Mouse (Mus musculus) natural killer cell, adult 2 months (primary cell): ENCODE results near the gene Efcab11.
"Not testable (repeated sequence)": the region's sequence is repeated elsewhere in the genome, so short reads cannot be mapped to it uniquely, and the experiment has no call there.

Source experiments
- DNase-seq, 2 experiments: peaks; one replicate each; pipeline ENCODE4 v3.0.0; 2022; ENCODE audit warnings: low spot score in 2 of 2

Gene Efcab11

DNA sequence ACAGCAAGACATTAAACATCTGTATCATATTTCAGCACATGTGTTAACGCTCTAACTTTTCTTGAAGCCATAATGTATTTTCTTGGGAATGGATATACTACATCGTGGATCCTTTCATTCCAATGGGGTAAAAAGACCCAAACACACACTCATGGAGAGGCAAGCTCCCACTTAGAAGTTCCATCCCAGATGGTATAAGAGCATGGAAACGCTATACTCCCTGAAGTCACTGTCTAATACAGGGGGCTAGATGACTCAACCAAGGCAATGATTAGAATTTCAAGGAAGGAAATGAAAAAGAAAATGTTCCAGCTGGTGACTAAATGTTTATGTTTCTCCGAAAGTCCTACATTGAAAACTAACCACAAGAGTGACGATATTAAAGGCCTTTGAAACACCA is 76.3 kb downstream of the Efcab11 start:
- DNase-seq: no peak

GRCm38 (mm10) chr12:99806741-99807140 is 77.5 kb downstream of the Efcab11 start:
- DNase-seq: not testable (repeated sequence)

GRCm38 (mm10) chr12:99795921-99796320 is 88.3 kb downstream of the Efcab11 start:
- DNase-seq: peak in 1 of 2 experiments; percentile 32

DNA sequence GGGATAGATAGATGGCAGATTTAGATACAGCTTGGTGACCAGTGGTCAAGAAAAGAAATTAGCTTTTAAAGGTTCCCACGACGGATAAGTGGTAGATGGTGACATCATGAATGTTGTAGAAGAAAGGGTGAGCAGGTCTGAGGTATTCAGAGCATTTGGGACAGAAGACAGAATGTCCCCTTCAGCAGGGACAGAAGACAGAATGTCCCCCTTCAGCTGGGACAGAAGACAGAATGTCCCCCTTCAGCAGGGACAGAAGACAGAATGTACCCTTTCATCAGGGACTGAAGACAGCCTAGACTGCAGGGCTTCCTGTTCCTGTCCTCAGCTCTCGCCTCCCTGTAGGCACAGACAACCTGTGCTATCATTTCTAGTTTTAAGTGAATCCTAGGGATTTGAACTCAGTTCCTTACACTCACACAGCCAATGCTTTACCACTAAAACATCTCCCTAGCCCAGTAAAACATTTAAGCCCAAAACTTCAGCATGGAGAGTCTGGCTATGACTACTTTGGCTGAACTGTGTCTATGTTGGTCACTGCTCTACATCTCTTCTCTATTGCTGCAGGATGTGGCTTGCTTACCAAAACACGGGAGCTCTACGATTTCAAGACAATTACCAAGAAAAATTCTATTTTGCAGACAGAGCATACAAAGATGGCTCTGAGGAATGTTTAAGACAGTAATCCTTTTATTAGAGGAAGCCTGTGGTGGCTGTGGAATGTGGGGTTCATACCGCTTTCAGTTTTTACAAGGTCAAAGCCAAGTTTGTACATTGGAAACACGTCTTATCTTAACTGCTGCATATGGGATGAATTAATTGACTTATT is 89.2 kb downstream of the Efcab11 start:
- DNase-seq: no peak

DNA sequence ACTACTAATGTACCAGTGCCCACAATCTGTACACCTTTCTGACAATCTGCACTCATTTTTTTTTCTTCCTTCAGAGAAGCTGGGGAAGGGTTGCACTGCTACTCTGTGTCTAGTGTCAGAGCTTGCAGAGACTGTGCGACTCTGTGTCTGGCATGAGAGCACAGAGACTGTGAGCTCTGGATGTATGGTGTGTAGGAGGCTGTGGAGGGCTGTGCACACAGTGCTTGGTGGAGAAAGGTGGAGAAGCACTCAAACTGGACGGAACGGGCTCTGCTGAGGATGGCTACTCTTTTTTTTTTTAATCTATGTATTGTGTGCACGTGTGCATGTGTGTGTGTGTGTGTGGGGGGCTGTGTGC is 90.1 kb downstream of the Efcab11 start:
- DNase-seq: no peak

GRCm38 (mm10) chr12:99793465-99794157 is 90.6 kb downstream of the Efcab11 start:
- no peak for DNase-seq

- DNase-seq: peak in 1 of 2 experiments; percentile 75
Measured at GRCm38 (mm10) chr12:99789283-99789960, 94.8 kb downstream of the Efcab11 start.

GRCm38 (mm10) chr12:99781774-99782173 is 102.5 kb downstream of the Efcab11 start:
- DNase-seq: no peak

- no peak for DNase-seq
Measured at GRCm38 (mm10) chr12:99780396-99780795, 103.8 kb downstream of the Efcab11 start.

- no peak for DNase-seq
Measured at GRCm38 (mm10) chr12:99779908-99780307, 104.3 kb downstream of the Efcab11 start.

- DNase-seq: no peak
Measured at GRCm38 (mm10) chr12:99776497-99777139, 107.6 kb downstream of the Efcab11 start.

DNA sequence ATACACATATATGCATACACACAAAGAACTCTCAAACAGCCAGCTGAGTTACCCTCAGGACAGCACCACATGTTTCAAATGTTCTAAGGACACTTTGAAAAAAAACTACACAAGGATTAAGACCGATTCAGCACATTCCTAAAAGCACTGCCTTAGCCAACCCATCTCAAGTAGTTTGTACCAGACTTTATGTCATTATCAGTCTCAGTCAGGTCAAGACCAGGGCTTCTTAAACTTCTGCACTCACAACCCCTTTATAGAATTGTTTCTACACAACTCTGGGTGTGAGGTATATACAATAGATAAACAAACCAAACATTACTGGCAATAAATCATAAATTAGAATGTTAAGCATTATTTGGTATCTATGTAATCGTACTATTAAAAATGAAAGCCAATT is 109.4 kb downstream of the Efcab11 start:
- no peak for DNase-seq

DNA sequence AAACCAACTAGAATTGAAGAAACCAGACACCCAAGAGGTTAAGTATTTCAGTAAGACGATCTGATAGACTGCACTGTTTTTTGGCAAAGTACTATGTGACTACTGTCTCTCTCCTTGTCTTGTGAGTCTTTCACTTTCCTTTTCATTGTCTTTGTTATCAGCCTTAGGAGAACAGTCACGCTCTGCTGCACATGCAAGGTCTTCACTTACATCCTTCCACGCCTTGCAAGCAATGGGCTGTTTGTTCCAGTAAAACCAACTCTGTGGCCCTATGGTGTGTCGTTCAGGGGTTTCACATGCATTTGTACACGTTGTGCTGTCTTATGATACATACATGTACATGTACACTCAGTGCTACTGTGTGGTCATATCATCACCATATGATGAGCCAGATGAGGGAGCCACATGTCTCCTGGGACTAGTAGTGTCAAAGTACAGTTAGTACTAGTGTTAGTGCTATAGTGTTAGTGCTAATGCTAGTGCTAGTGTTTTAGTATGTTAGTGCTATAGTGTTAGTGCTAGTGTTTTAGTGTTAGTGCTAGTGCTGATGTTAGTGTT is 110.5 kb downstream of the Efcab11 start:
- DNase-seq: peak in 1 of 2 experiments; percentile 27

- DNase-seq: no peak
Measured at GRCm38 (mm10) chr12:99771018-99771417, 113.2 kb downstream of the Efcab11 start.

DNA sequence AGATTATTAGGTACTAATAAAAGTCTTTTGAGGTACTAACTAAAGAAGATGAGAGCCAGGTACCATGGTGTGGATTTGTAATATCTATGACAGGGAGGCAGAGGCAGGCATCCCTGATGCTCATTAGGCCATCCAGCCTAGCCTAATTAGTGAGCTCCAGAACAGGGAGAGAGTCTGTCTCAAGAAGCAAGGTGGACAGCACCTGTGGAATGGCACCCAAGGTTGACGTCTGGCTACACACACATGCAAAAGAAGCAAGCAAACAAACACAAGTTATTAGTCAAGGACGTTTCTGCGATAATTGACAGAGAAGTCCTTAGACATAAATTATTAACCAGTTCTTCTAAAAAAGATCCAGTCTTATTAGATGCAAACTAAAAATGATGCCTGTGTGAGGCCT is 114.6 kb downstream of the Efcab11 start:
- DNase-seq: no peak

DNA sequence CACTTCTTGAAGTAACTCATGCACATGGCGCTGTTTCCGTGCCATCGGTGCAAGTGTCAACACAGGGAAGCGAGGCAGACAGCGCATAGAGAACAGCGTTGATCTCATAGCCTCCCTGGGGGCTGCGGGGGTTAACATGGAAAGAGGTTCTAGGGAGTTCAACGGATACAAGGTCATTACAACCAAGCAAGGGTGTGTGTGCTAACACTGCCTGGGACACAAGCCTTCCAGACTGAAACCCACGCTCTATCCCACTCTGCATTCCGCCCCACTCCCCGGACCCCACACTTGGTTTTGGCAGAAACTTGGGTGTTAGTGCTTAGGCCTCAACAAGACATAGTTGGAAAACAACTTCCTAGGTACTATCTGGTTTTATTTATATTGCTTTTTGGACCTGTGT is 116.5 kb downstream of the Efcab11 start:
- no peak for DNase-seq

DNA sequence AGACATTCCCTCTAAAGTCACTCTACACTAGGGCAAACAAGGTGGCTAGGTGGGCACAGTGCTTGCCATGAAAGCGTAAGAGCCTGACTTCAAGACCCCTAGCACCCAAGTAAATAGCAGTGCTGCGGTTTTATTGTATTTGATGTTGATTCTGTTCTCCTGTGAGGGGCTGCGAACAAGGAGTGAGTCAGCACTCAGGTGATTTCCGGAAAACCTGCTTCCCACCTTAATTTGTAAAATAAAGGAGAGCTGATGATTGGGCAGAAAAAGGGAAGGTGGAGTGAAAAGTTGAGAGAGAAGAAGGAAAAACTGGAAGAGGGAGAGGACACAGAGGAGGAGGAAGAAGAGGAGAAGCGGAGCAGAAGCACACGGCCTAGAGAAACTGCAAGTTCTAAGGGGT is 118.3 kb downstream of the Efcab11 start:
- DNase-seq: no peak

DNA sequence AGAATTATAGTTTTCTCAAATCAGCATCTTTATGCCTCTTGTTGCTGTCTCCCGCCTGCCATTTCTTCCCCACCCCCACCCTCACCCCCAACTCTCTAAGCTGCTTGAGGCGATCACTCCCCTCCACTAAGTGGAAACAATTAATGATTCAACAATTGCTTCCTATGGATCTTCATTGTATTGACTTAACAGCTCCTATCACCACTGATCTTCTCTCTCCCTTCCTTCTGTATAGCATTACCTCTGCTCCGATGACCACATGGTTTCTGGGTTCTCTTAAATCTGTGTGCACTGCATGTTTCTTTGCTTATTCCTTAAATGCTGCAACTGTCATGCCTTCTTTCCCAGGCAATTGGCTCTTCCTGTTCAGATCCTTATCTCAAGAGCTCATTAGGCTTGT is 120.2 kb downstream of the Efcab11 start:
- DNase-seq: no peak

DNA sequence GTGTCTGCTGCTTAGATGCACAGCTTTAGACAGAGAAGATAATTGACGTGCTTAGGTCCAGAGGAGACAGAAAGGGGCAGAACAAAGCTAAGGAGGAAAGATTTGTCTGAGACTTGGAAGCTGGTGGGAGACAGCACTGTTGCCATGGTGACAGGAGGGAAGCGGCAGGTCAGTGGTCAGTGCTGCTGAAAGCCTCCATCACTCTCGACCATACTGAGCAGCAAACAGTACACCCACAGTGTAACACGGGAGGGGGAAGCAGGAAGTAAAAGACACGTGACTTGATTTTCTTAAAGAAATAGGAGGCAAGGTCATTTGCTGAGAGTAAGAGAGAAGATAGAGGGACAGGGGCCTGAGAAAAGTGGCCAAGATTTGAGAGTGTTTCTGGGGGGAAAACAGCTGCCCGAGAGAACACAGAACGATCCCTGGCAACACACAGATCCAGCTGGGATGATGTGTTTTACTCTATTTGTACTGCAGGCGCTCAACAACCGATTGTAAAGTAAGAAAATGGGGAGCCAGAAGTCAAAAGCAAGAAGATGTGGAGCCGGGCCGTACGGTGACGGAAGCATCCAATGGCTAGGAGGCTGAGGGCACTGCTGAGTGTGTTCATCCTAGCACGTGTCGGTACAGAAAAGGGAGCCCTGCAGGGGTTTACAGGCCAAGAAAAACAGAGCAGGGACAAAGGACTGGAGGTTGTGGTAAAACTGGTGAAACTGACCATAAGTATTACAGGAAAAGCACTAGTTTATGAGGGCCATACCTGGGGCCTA is 126.3 kb downstream of the Efcab11 start:
- no peak for DNase-seq

GRCm38 (mm10) chr12:99756914-99757687 is 127.1 kb downstream of the Efcab11 start:
- no peak for DNase-seq
